ENCODE assay signal across 29 mouse cellular contexts in genomic region chr6:29772236-29772635, GRCm38 (mm10). TPM values are rescaled to one million over a fixed set of nuclear protein-coding genes. Genes with fewer than 3 reads are reported as not detected.
A peak's percentile ranks its signal among the peaks of the same experiment; 100 is the strongest.
DNase-seq lines count a peak whose midpoint lies in the region; ATAC-seq and TF ChIP-seq lines count a peak whose summit lies in the region.
"Had no signal": no experiment of that assay in that cellular context is flagged by ENCODE, and none has a peak within 500 bp of the region (broad histone marks: within the 10 kb centered on the region; RNA-seq: fewer than 3 reads in every experiment).

No protein-coding gene starts in this region.

- no peaks in the 10 kb centered on the region for H3K36me3 ChIP-seq in intestine, embryonic 14.5 days (ENCODE audit: control insufficient read depth, insufficient read depth, low read length)
- H3K36me3 ChIP-seq in intestine, embryonic 15.5 days: no peaks in the 10 kb centered on the region
- no peaks in the 10 kb centered on the region for H3K36me3 ChIP-seq in embryonic facial prominence, embryonic 10.5 days (replicated peaks)
- H3K36me3 ChIP-seq: embryonic facial prominence, embryonic 12.5 days; forebrain, embryonic 12.5 days had no signal

- no peaks in the 10 kb centered on the region for H3K9me3 ChIP-seq in intestine, embryonic 14.5 days (ENCODE audit: control insufficient read depth, low read length)
- no peaks in the 10 kb centered on the region for H3K9me3 ChIP-seq in intestine, embryonic 15.5 days
- no peaks in the 10 kb centered on the region for H3K9me3 ChIP-seq in embryonic facial prominence, embryonic 10.5 days
- H3K9me3 ChIP-seq: embryonic facial prominence, embryonic 12.5 days; forebrain, embryonic 10.5 days; forebrain, embryonic 12.5 days; G1E had no signal

- no peak overlapping the region for H3K4me2 ChIP-seq in intestine, embryonic 14.5 days (ENCODE audit: low read length)
- no peak overlapping the region for H3K4me2 ChIP-seq in intestine, embryonic 15.5 days (replicated peaks)
- H3K4me2 ChIP-seq: embryonic facial prominence, embryonic 12.5 days; forebrain, embryonic 12.5 days had no signal

- no peak for TF ChIP-seq CTCF in layer of hippocampus, adult 2 months (conservative IDR thresholded peaks at IDR 0.05)

- no peak overlapping the region for H3K4me3 ChIP-seq in intestine, embryonic 14.5 days (ENCODE audit: low read depth, low read length)
- no peak overlapping the region for H3K4me3 ChIP-seq in intestine, embryonic 15.5 days (replicated peaks)
- H3K4me3 ChIP-seq in layer of hippocampus, adult 2 months: peak overlapping the region; percentile 84
- no peak overlapping the region for H3K4me3 ChIP-seq in embryonic facial prominence, embryonic 10.5 days
- H3K4me3 ChIP-seq: embryonic facial prominence, embryonic 12.5 days; forebrain, embryonic 10.5 days; forebrain, embryonic 12.5 days had no signal

- peak; percentile 6 for DNase-seq in intestine, embryonic 14.5 days (ENCODE audit: low spot score)
- DNase-seq in layer of hippocampus, adult 2 months (ENCODE audit: low spot score in 2 of 2): peak in 1 of 2 experiments; percentile 49
- DNase-seq in layer of hippocampus, postnatal 25 days (ENCODE audit: extremely low spot score in 1 of 2, low spot score in 1 of 2): no peak
- peak; percentile 33 for DNase-seq in brain, adult 2 months (ENCODE audit: low read depth, low spot score)
- DNase-seq in gonadal fat pad, adult 2 months (ENCODE audit: low read depth): peak; percentile 93
- no peak for DNase-seq in embryonic facial prominence, embryonic 10.5 days (ENCODE audit: low spot score)
- no peak for DNase-seq in liver
- DNase-seq: adrenal gland, adult 8-10 months; adrenal gland, postnatal 14 days; adrenal gland, postnatal 36 days; B cell, adult 2 months; cerebellum, adult 11 months; cerebellum, adult 18-20 months; cerebellum, adult 8-10 months; cerebellum, adult 9-11 months; cerebellum, postnatal 14 days; cerebellum, postnatal 36 days; embryo, embryonic 11 days had no signal

- ATAC-seq in intestine, embryonic 14.5 days (replicated peaks; ENCODE audit: low FRiP score, low TSS enrichment, low read depth): no peak
- no peak for ATAC-seq in intestine, embryonic 15.5 days
- ATAC-seq: activated CD4-positive, CD25-positive, alpha-beta regulatory T cell, adult 4 months; CD4-positive, CD25-positive, alpha-beta regulatory T cell, adult 4 months; forebrain, embryonic 14.5 days; forebrain, embryonic 16.5 days; Patski had no signal

- WGBS in intestine, embryonic 14.5 days: 88% methylated on average over 3 of the region's 3 CpGs
- 93% methylated on average over 3 of the region's 3 CpGs for WGBS in intestine, embryonic 15.5 days
- WGBS in embryonic facial prominence, embryonic 10.5 days: 86% methylated on average over 3 of the region's 3 CpGs

- H3K27me3 ChIP-seq in intestine, embryonic 14.5 days (replicated peaks; ENCODE audit: control insufficient read depth, insufficient read depth, low read length): no peaks in the 10 kb centered on the region
- no peaks in the 10 kb centered on the region for H3K27me3 ChIP-seq in intestine, embryonic 15.5 days (replicated peaks)
- H3K27me3 ChIP-seq in embryonic facial prominence, embryonic 10.5 days (replicated peaks; ENCODE audit: low read depth, poor library complexity, severe bottlenecking): no peaks in the 10 kb centered on the region
- H3K27me3 ChIP-seq: CH12.LX; embryonic facial prominence, embryonic 12.5 days; Patski had no signal

- peaks cover 9% of the 10 kb centered on the region for H3K4me1 ChIP-seq in intestine, embryonic 14.5 days (replicated peaks; ENCODE audit: control insufficient read depth, insufficient read depth, low read length)
- 0 out of 2 replicates have a peak, but pooled peaks cover 2% of the 10 kb centered on the region for H3K4me1 ChIP-seq in intestine, embryonic 15.5 days (replicated peaks)
- peaks cover 22% of the 10 kb centered on the region for H3K4me1 ChIP-seq in embryonic facial prominence, embryonic 10.5 days

- H3K9ac ChIP-seq in intestine, embryonic 14.5 days (ENCODE audit: low read length): no peak overlapping the region
- no peak overlapping the region for H3K9ac ChIP-seq in intestine, embryonic 15.5 days
- H3K9ac ChIP-seq: embryonic facial prominence, embryonic 12.5 days; forebrain, embryonic 12.5 days had no signal

- no peak overlapping the region for H3K27ac ChIP-seq in intestine, embryonic 14.5 days (ENCODE audit: low read depth)
- no peak overlapping the region for H3K27ac ChIP-seq in intestine, embryonic 15.5 days
- H3K27ac ChIP-seq in layer of hippocampus, adult 2 months: peak overlapping the region; percentile 97
- H3K27ac ChIP-seq in embryonic facial prominence, embryonic 10.5 days (replicated peaks): no peak overlapping the region
- H3K27ac ChIP-seq: embryonic facial prominence, embryonic 12.5 days; forebrain, embryonic 10.5 days; forebrain, embryonic 12.5 days had no signal

RNA-seq across cellular contexts. Expression of gene Ahcyl2, which starts 4.4 kb away (rescaled TPM):
- polyA plus RNA-seq in intestine, embryonic 14.5 days (2014; fragmentation: Nextera tagmentation; extraction: Ambion mirVana): 34.0 and 43.8 TPM in 2 replicates
- polyA plus RNA-seq in intestine, embryonic 15.5 days (2015; fragmentation: Nextera tagmentation; extraction: Ambion mirVana): 62.1 and 70.2 TPM in 2 replicates
- total RNA-seq in layer of hippocampus, adult 2 months (2021): 100 to 1,000 TPM; 237 to 264 TPM
- total RNA-seq in layer of hippocampus, postnatal 25 days (2021): 100 to 1,000 TPM; 204 to 226 TPM
- polyA plus RNA-seq in gonadal fat pad, adult 2 months (2012; rRNA removed): 38.1 and 40.6 TPM in 2 replicates
- polyA plus RNA-seq in embryonic facial prominence, embryonic 10.5 days (2016; fragmentation: Nextera tagmentation; extraction: Ambion mirVana): 12.0 and 14.9 TPM in 2 replicates

RNA-seq across cellular contexts. Expression of gene Smo, which starts 36.9 kb away (rescaled TPM):
- 46.5 and 48.0 TPM in 2 replicates for polyA plus RNA-seq in intestine, embryonic 14.5 days (2014; fragmentation: Nextera tagmentation; extraction: Ambion mirVana)
- polyA plus RNA-seq in intestine, embryonic 15.5 days (2015; fragmentation: Nextera tagmentation; extraction: Ambion mirVana): 29.4 and 30.1 TPM in 2 replicates
- total RNA-seq in layer of hippocampus, adult 2 months (2021): 10 to 100 TPM; 16.5 to 18.5 TPM
- 10 to 100 TPM; 13.6 to 15.7 TPM for total RNA-seq in layer of hippocampus, postnatal 25 days (2021)
- polyA plus RNA-seq in gonadal fat pad, adult 2 months (2012; rRNA removed): 38.8 and 50.0 TPM in 2 replicates
- 56.8 and 60.9 TPM in 2 replicates for polyA plus RNA-seq in embryonic facial prominence, embryonic 10.5 days (2016; fragmentation: Nextera tagmentation; extraction: Ambion mirVana)

Comparison
In these comparisons a context has a peak if more than half of its experiments do, and no peak if none do; other contexts are left out.
1. DNase-seq: peak in intestine, embryonic 14.5 days (single experiment), brain, adult 2 months (single experiment) and gonadal fat pad, adult 2 months (single experiment); none in layer of hippocampus, postnatal 25 days (0 of 2), embryonic facial prominence, embryonic 10.5 days (single experiment) and liver (single experiment).